Mouse (Mus musculus): ENCODE data around the gene Kdm6b.

DNA sequence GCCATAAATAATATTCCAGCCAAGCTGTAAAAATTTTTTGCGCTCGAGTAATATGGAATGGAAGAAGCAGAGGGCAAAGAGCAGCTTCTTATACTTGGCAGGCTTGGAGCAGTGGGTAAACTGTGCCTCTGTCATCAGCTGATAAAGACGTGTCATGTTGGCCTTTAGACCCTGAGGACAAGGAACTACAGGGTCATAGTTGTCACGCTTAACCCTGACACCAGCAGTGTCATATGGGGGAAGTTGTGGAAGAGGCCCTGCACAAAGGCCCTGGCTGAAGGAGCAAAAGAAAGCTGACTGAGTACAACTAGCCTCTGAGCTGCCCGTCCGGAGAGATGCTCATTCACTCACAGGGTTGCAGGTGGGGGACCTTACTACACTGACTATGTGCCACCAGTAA is 10.4 kb upstream of the Kdm6b start:
- no peak for TF ChIP-seq POLR2A (IDR thresholded peaks at IDR 0.05; ENCODE audit: low read depth, low read length)
- no peak for TF ChIP-seq CTCF (conservative IDR thresholded peaks at IDR 0.05 in 1 of 2, IDR thresholded peaks at IDR 0.05 in 1 of 2; ENCODE audit: low read depth in 2 of 2, low read length in 2 of 2)
- no peak for TF ChIP-seq MEF2A (IDR thresholded peaks at IDR 0.05; ENCODE audit: borderline replicate concordance, low read depth, low read length)
- no peak for TF ChIP-seq SMC3 (IDR thresholded peaks at IDR 0.05; ENCODE audit: low read depth, low read length)
- no peak for TF ChIP-seq JUN (IDR thresholded peaks at IDR 0.05; ENCODE audit: insufficient read depth, low read depth, low read length)
- no peak for TF ChIP-seq MAZ (IDR thresholded peaks at IDR 0.05; ENCODE audit: low read depth, low read length)
- no peak for TF ChIP-seq EP300 (IDR thresholded peaks at IDR 0.05; ENCODE audit: low read length)
- TF ChIP-seq HCFC1 (IDR thresholded peaks at IDR 0.05; ENCODE audit: low read depth, low read length): no peak
- no peak for TF ChIP-seq MYC (IDR thresholded peaks at IDR 0.05; ENCODE audit: low read depth, low read length)
